Mouse (Mus musculus) adrenal gland, adult 2 months (tissue): ENCODE measurements at regions not wholly inside any gene's neighbourhood (a gene's known extent, or its start where the extent isn't known, plus 50 kb on each side); places are given as distances from the start of the nearest gene placed in this dataset.

ENCODE experiments used
- DNase-seq: peaks from one replicate; pipeline ENCODE4 v3.0.0; 2021

DNA sequence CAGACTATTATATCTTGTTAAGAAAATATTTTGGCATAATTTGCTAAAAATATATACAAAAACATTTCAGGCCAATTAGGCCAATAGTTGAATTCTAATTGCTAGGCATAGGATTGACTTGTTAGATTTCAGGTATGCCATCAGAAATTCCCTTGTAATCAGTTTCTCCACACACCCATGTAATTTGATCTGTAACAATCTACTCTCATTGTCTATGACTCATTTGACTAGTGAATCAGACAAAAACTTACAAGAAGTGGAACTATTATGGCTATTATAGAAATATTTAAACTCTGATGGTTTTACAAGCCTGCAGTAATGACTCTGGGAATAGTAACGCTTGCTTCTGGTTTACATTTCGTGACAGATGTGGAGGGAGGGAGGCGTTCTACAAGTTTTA lies 338.9 kb upstream of the Ptbp2 start:
- no peak for DNase-seq

DNA sequence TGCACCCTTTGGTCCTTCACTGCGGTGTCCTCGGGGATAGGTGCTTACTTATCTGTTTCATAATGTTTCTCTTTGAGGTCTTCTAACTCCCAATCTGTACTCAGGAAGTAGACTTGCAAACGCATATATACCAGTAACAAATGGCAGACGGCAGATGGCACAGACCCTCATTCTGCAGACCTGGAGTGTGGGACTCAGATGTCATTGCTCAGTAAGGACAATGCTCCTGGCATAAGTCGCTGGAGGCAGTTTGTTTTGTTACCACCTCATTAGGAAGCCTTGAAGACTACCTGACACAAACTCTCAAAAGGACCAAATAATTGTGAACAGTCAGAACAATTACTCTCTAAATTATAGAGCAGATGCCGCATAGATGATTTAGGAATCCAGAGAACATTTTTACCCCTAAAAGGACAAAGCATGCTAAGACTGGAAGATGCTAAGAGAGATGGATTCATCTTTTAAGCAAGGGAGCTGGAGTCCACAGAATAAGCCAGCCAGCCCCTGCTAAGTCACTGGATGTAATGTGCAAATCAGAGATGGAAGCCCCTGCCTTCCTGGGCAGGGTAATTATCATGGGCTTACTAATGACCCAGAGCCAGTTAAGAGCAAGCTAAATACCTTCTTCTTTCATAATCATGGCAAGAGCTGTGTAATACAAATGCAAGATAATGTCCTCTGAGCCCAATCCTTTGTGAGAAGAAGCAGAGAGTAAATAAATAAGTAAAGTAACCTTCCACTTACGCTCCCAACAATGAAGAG lies 299.1 kb upstream of the Ptbp2 start:
- DNase-seq, result no peak

- no peak for DNase-seq
Measured at GRCm38 (mm10) chr3:120073528-120073927, 289.3 kb upstream of the Ptbp2 start.

DNA sequence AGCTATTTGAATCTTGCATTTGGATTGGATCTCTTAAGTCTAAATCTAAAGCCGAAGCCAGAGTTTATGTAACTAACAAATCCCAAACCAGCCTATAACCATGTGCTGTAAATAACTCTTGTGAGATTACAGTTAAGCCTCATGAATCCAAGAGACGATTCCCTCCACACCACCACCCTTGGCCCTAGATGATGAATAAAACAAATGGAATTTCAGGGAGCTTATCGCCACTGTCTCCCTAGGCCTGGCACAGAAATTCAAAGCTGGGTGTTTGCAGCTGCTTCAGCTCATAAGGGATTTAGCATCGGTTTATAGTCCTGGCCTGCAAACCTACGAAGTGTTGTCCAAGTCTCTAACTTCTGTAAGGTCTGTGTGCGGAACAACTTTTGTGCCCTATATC lies 281.4 kb upstream of the Ptbp2 start:
- DNase-seq, result no peak

GRCm38 (mm10) chr3:120064854-120065480 lies 280.7 kb upstream of the Ptbp2 start:
- no peak for DNase-seq

GRCm38 (mm10) chr3:120062264-120062663 lies 278.0 kb upstream of the Ptbp2 start:
- DNase-seq, result no peak

GRCm38 (mm10) chr3:120059959-120060358 lies 275.7 kb upstream of the Ptbp2 start:
- DNase-seq, result no peak

- no peak for DNase-seq
Measured at GRCm38 (mm10) chr3:120055216-120056154, 271.2 kb upstream of the Ptbp2 start.

- no peak for DNase-seq
Measured at GRCm38 (mm10) chr3:120047238-120047637, 263.0 kb upstream of the Ptbp2 start.

- no peak for DNase-seq
Measured at GRCm38 (mm10) chr3:120037526-120037925, 253.3 kb upstream of the Ptbp2 start.

DNA sequence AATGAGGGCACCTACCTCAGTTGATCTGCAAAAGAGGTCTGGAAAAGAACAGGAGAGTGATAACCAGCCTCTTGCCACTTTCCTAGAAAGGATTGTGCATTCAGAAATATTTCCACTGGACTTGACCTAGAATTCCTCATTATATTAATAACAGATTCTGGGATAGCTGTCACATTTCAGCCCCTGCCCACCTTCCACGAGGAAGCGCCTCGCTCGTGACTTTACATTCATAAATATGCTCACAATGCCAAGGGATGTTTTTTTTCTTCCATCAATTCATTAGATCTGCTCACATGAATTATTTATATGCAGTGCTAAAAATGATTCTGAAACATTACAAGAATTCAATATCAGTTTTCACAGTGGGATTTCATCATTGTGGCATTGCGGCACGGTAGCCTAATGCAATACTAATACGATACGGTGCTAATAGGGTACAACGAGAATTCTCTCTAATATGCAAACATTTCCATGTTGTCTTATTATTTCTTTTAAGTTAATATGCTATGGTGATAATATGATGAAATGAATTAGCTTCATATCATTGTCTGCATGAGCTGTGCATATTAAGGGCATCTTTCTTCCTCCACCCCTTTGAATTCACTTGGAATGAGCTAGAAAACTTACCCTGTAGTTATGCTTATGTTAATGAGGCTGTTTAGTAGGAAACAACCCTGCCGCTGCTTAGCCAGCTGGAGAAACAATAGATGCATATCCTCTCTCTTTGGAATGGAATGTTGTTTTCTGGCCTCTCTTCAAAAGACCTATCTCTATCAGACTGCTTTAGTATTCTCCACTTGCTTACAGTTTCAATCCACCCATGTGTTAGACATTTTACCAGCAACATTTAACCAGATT lies 235.8 kb upstream of the Ptbp2 start:
- DNase-seq, result no peak

GRCm38 (mm10) chr3:120015376-120015775 lies 231.1 kb upstream of the Ptbp2 start:
- DNase-seq, result no peak

GRCm38 (mm10) chr3:120011861-120012260 lies 227.6 kb upstream of the Ptbp2 start:
- DNase-seq, result no peak

DNA sequence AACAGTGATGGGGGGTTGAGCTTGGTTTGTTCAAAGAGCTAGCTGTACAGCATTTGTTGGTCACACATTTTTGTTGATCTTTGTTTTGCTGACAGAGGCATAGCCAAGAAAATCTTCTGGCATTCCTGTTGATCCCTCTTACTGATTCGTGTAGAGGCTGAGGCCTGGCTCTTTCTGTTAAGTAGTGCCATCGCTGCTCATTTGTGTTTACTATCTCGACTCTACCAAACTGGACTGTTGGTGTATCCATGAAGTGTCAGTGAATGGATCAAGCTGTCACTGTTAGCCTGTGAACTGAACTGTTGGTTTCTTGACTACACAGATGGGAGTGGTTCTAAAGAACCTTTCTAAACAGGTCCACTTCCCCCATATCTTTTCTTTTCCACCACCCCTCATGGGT lies 223.8 kb upstream of the Ptbp2 start:
- no peak for DNase-seq

- no peak for DNase-seq
Measured at GRCm38 (mm10) chr3:120004588-120004987, 220.3 kb upstream of the Ptbp2 start.

- DNase-seq, result no peak
Measured at GRCm38 (mm10) chr3:120000281-120000680, 216.0 kb upstream of the Ptbp2 start.

GRCm38 (mm10) chr3:119996258-119996988 lies 212.2 kb upstream of the Ptbp2 start:
- DNase-seq, result no peak

DNA sequence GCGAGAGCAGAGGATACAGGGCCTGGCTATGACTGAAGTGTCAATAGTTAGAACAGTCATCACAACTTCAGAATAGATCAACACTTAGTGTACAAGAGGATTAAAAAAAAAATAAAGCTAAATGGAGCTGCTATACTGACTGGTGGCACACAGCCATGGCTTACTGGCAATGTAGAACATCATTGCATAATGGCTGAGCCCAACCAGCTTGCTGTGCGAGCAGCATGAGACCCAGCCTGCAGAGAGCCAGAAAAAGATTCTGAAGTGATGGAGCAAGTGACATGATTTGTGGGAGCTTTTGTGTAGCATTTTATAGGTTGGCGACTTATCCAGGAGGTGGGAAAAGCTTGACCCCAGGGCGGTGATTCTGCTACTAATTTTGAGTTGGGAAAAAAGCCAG lies 211.5 kb upstream of the Ptbp2 start:
- peak; percentile 13 for DNase-seq

DNA sequence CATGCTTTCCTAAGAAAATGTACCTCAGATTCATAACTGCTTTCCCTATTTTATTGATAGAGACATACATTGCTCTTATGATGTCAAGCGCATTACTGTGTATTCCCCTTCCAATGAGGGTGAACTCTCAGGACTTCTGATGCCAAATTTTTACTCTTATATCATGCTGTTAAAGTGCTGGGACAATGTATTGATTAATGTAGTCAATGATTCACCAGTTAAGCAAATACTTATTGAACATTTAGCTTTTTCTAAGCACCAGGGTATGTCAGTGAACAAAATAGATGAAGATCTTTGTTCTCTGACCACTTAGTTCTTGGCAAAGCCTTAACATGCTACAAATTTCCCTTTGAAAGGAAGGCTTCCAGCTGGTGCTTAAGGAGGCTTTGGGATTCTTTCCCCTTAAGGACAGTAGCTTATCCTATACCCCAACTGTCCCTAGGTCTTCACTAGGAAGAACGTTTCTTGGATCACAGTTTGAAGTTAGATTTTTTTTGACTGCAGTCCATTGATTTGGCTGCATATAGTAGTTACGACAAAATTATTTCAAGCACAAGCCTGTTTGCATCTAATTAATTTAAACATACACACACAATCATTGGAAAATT lies 203.1 kb upstream of the Ptbp2 start:
- no peak for DNase-seq

DNA sequence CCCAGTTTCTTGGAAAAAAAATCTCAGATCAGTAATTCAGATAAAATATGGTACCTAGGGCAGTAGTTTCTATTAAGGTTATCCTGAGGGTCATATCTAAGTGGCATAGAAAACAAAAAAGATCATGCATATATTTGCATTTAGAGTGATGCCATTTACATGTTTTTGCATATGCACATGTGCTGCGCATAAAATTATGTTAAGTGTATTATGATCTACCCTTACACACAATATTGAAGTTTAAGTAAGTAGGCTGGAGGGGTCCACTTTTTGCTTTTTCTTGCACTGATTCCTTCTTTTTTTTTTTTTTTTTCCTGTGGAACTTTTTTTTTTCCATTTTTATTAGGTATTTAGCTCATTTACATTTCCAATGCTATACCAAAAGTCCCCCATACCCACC lies 193.1 kb upstream of the Ptbp2 start:
- no peak for DNase-seq

DNA sequence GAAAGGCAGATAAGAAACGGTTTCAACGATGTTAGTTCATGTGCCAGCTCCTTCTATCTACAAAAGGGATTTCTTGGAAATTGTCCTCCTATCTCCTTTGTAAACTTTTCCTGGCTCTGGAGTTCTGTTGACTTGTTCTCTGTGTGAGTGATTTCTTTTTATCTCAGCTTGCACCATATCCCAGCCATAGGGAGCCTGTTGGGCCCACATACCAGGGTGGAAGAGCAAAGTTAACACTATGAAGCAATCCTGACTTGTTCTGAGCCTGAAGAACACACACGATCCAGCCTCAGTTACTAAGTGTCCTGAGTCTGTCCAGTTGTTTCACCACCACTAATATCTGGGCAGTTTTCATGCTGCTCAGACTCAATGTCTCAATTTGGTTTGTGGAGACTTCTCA lies 192.1 kb upstream of the Ptbp2 start:
- DNase-seq, result no peak
